Mouse (Mus musculus) small intestine, adult 2 months (tissue): ENCODE measurements at regions not wholly inside any gene's neighbourhood (a gene's known extent, or its start where the extent isn't known, plus 50 kb on each side); places are given as distances from the start of the nearest gene placed in this dataset.

Experiments used
- H3K27ac ChIP-seq: fragments of 200-500 bp; 2 replicates; pipeline ENCODE4 v1.5.1; 2012; ENCODE audit warnings: low read depth, low read length, control low read depth, inconsistent platforms; ENCODE audit not compliant: insufficient read depth
- H3K27me3 ChIP-seq: fragments of 200-500 bp; 2 replicates; pipeline ENCODE4 v1.6.1; 2012; ENCODE audit warnings: mild to moderate bottlenecking, moderate library complexity, low read length, inconsistent platforms; ENCODE audit not compliant: control insufficient read depth, insufficient read depth
- H3K36me3 ChIP-seq: fragments of 200-500 bp; 2 replicates; pipeline ENCODE4 v1.6.1; 2012; ENCODE audit warnings: mild to moderate bottlenecking, low read length, control low read depth, inconsistent platforms; ENCODE audit not compliant: control insufficient read depth, insufficient read depth
- H3K4me1 ChIP-seq: fragments of 200-500 bp; 2 replicates; pipeline ENCODE4 v1.6.1; 2012; ENCODE audit warnings: low read length, inconsistent platforms, mixed read lengths; ENCODE audit not compliant: control insufficient read depth, insufficient read depth, insufficient read length
- H3K4me3 ChIP-seq: fragments of 200-500 bp; 2 replicates; pipeline ENCODE4 v1.5.1; 2012; ENCODE audit warnings: low read depth, mild to moderate bottlenecking, control low read depth, inconsistent platforms, low read length, moderate library complexity
- CTCF ChIP-seq: fragments of 200-500 bp; IDR thresholded peaks from 2 replicates; pipeline ENCODE4 v1.5.1; 2012; ENCODE audit warnings: low read depth, mild to moderate bottlenecking, control low read depth, inconsistent platforms, low read length, moderate library complexity, mixed read lengths; ENCODE audit not compliant: insufficient replicate concordance, insufficient read length; ENCODE audit errors: extremely low read depth
- POLR2A ChIP-seq: fragments of 200-500 bp; IDR thresholded peaks from 2 replicates; pipeline ENCODE4 v1.6.1; 2012; ENCODE audit warnings: low read depth, mild to moderate bottlenecking, control low read depth, inconsistent platforms, low read length, moderate library complexity
- WGBS: fragments of 180-500 bp; shearing (Covaris S2); methylation state at CpG from one replicate; pipeline ENCODE4 v1.1.7; 2018; 5-methylcytosine and 5-hydroxymethylcytosine counted together

- peaks cover 35% of the 10 kb centered on the region for H3K4me1 ChIP-seq
- no peaks in the 10 kb centered on the region for H3K27me3 ChIP-seq
- H3K36me3 ChIP-seq, result no peaks in the 10 kb centered on the region
- 86% methylated on average over 11 of the region's 11 CpGs for WGBS
- H3K27ac ChIP-seq, result no peak overlapping the region
- H3K4me3 ChIP-seq, result no peak overlapping the region
- TF ChIP-seq CTCF, result no peak
- no peak for TF ChIP-seq POLR2A
These were observed 111.1 kb upstream of the Tmem189 start for GRCm38 (mm10) chr2:167800648-167801245.

- Histone ChIP-seq H3K36me3 (no peaks in the 10 kb centered on the region), H3K4me1 (peaks cover 27% of the 10 kb centered on the region), H3K27ac (peak overlapping the region; percentile 96), H3K4me3 (no peak overlapping the region), H3K27me3 (no peaks in the 10 kb centered on the region)
- WGBS, result 55% methylated on average over 5 of the region's 5 CpGs
- TF ChIP-seq CTCF (no peak; the same call in 1 of the 2 replicates), POLR2A (no peak)
These were observed 110.2 kb upstream of the Tmem189 start for GRCm38 (mm10) chr2:167799629-167800387.

GRCm38 (mm10) chr2:167798969-167799513 lies 109.4 kb upstream of the Tmem189 start:
- Histone ChIP-seq H3K36me3 (no peaks in the 10 kb centered on the region), H3K4me3 (no peak overlapping the region), H3K27me3 (no peaks in the 10 kb centered on the region), H3K4me1 (peaks cover 22% of the 10 kb centered on the region), H3K27ac (peak overlapping the region; percentile 96)
- 50% methylated on average over 9 of the region's 9 CpGs for WGBS
- TF ChIP-seq POLR2A, result no peak
- TF ChIP-seq CTCF, result no peak

- H3K27ac ChIP-seq, result 0 out of 2 replicates have a peak overlapping the region, but pooled peaks have one; percentile 96
These were observed 108.6 kb upstream of the Tmem189 start for GRCm38 (mm10) chr2:167798076-167798782.

GRCm38 (mm10) chr2:167795491-167795890 lies 105.9 kb upstream of the Tmem189 start:
- no peak overlapping the region for H3K4me3 ChIP-seq
- H3K27ac ChIP-seq, result no peak overlapping the region
- no peaks in the 10 kb centered on the region for H3K36me3 ChIP-seq
- 88% methylated on average over 7 of the region's 7 CpGs for WGBS
- TF ChIP-seq POLR2A, result no peak
- no peak for TF ChIP-seq CTCF
- H3K4me1 ChIP-seq, result peaks cover 17% of the 10 kb centered on the region; the same call in 1 of the 2 replicates
- H3K27me3 ChIP-seq, result no peaks in the 10 kb centered on the region

More at GRCm38 (mm10) chr2:167798076-167798782, 108.6 kb upstream of the Tmem189 start:
- H3K36me3 ChIP-seq, result no peaks in the 10 kb centered on the region
- H3K4me1 ChIP-seq, result peaks cover 22% of the 10 kb centered on the region
- H3K27me3 ChIP-seq, result no peaks in the 10 kb centered on the region
- TF ChIP-seq POLR2A, result no peak
- no peak for TF ChIP-seq CTCF
- no peak overlapping the region for H3K4me3 ChIP-seq
- WGBS, result 80% methylated on average over 11 of the region's 11 CpGs

DNA sequence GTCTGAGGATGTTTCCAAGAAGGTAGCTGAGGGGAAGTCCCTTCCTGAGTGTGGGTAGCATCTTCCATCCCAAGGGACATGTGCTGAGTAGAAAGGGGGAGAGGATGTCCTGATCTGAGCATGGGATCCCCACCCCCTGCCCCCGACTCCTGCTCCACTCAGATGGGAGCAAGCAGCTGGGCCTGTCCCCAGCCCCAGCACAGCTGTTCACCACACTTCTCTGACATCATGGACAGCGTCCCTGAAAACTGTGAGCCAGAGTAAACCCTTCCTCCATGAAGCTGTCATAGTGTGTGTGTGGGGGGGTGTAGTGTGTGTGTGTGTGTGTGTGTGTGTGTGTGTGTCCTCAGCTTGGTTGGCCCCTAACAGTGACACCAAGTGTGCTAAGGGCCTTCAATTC lies 104.3 kb upstream of the Tmem189 start:
- H3K4me1 ChIP-seq, result peaks cover 18% of the 10 kb centered on the region
- TF ChIP-seq POLR2A (no peak), CTCF (no peak)
- H3K27ac ChIP-seq, result no peak overlapping the region
- no peaks in the 10 kb centered on the region for H3K36me3 ChIP-seq
- H3K4me3 ChIP-seq, result no peak overlapping the region
- WGBS, result 90% methylated on average over 2 of the region's 2 CpGs
- H3K27me3 ChIP-seq, result no peaks in the 10 kb centered on the region

- no peak overlapping the region for H3K27ac ChIP-seq
- H3K4me3 ChIP-seq, result no peak overlapping the region
- peaks cover 16% of the 10 kb centered on the region for H3K4me1 ChIP-seq
- TF ChIP-seq POLR2A (no peak), CTCF (no peak)
- WGBS, result 31% methylated on average over 3 of the region's 3 CpGs
- no peaks in the 10 kb centered on the region for H3K36me3 ChIP-seq
- H3K27me3 ChIP-seq, result no peaks in the 10 kb centered on the region
These were observed 103.1 kb upstream of the Tmem189 start for GRCm38 (mm10) chr2:167792753-167793152.
